Mouse (Mus musculus): Measurements from ENCODE around the gene Tbc1d22a.

- TF ChIP-seq MAX (IDR thresholded peaks at IDR 0.05; ENCODE audit: low read length) (no peak), USF1 (IDR thresholded peaks at IDR 0.05; ENCODE audit: low read depth, low read length) (no peak), ZNF384 (IDR thresholded peaks at IDR 0.05; ENCODE audit: low read depth, low read length) (no peak), RCOR1 (IDR thresholded peaks at IDR 0.05; ENCODE audit: low read depth, low read length) (no peak), TAL1 (IDR thresholded peaks at IDR 0.05; ENCODE audit: low read length) (no peak), KAT2A (conservative IDR thresholded peaks at IDR 0.05; ENCODE audit: low read depth, low read length) (no peak), CTCF (IDR thresholded peaks at IDR 0.05 in 2 of 3, conservative IDR thresholded peaks at IDR 0.05 in 1 of 3; ENCODE audit: control insufficient read depth in 1 of 3, insufficient read depth in 1 of 3, low read depth in 2 of 3, low read length in 3 of 3, poor library complexity in 1 of 3, severe bottlenecking in 1 of 3) (no peak), BHLHE40 (IDR thresholded peaks at IDR 0.05; ENCODE audit: borderline replicate concordance, low read depth, low read length) (no peak), POLR2A (IDR thresholded peaks at IDR 0.05; ENCODE audit: control insufficient read depth in 1 of 2, insufficient read depth in 1 of 2, low read depth in 1 of 2, low read length in 2 of 2, poor library complexity in 1 of 2) (no peak), NELFE (IDR thresholded peaks at IDR 0.05; ENCODE audit: low read depth, low read length) (no peak), SMC3 (IDR thresholded peaks at IDR 0.05; ENCODE audit: low read depth, low read length) (no peak), POLR2AphosphoS2 (IDR thresholded peaks at IDR 0.05; ENCODE audit: low read length) (no peak), UBTF (IDR thresholded peaks at IDR 0.05; ENCODE audit: borderline replicate concordance, insufficient read depth, low read depth, low read length) (no peak)
These were observed 233.0 kb downstream of the Tbc1d22a start for GRCm38 (mm10) chr15:86447251-86447650.

All from MEL (cell line).